In the genomic region with DNA sequence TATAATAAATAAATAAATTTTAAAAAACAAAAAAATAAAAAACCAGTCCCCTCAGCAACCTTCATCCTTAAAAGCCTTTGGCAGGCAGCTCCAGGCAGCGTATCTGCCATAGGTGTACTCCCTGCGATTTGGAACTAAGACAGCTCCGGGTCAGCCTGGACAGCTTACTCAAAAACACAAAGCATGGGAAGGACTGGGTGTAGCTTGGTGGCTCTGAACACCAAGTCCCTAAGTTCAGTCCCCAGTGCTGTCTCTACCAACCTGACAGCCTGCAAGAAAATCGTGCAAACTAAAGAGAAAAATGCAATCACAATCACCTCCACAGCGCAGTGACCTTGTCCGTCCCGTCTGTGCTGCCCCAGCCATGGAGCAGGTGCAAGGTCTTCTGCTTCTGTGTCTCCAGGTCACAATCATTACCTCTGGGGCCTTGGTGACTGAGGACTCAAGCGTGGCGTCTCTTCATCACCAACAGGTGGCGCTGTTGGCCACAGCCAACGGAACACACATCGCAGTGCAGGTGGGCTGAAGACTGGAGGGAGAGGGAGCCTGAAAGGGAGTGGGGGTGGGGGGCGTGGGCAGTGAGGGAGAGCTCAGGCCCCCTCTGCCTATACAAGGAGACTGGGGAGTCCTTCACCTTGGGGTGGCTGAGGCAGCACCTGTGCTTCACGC, we compare ENCODE assay signal across 9 mouse cellular contexts. TPM values are rescaled to one million over a fixed set of nuclear protein-coding genes. Genes with fewer than 3 reads are reported as not detected.
DNase-seq lines count a peak whose midpoint lies in the region; ATAC-seq and TF ChIP-seq lines count a peak whose summit lies in the region.
"Had no signal": no experiment of that assay in that cellular context is flagged by ENCODE, and none has a peak within 500 bp of the region (broad histone marks: within the 10 kb centered on the region; RNA-seq: fewer than 3 reads in every experiment).

No protein-coding gene starts in this region.

- no peak overlapping the region for H3K27ac ChIP-seq in left cerebral cortex, adult 2 months

- no peak overlapping the region for H3K4me3 ChIP-seq in left cerebral cortex, adult 2 months
- H3K4me3 ChIP-seq: megakaryocyte, embryonic 14.5 days had no signal

- intact Hi-C loops in left cerebral cortex, adult 2 months (cut with DNase I), result no loop called here

- TF ChIP-seq CTCF in left cerebral cortex, adult 2 months (IDR thresholded peaks at IDR 0.05), result peak; percentile 77

- no peak for ATAC-seq in CD4-positive, CD25-positive, alpha-beta regulatory T cell, adult 4 months

- DNase-seq in CD4-positive, CD25-positive, alpha-beta regulatory T cell, adult 2 months (ENCODE audit: low read depth, low spot score), result peak; percentile 91
- DNase-seq in left cerebral cortex, adult 2 months (ENCODE audit: extremely low spot score in 1 of 2, low spot score in 2 of 2), result peak; percentile 41 to 49
- no peak for DNase-seq in left cerebral cortex, adult 8-10 months (ENCODE audit: low spot score in 2 of 2)
- peak; percentile 46 for DNase-seq in cerebellum, adult 9-11 months
- DNase-seq in heart, postnatal 4 days, result peak; percentile 63
- DNase-seq in lung, postnatal 25 days (ENCODE audit: low spot score), result peak; percentile 51
- peak; percentile 44 for DNase-seq in spleen, adult 12 weeks (ENCODE audit: low spot score)

RNA-seq across cellular contexts. Expression of a gene that starts 3.4 kb away (rescaled TPM):
- 10 to 100 TPM; 30.3 to 34.6 TPM for polyA plus RNA-seq in CD4-positive, CD25-positive, alpha-beta regulatory T cell, adult 4 months (2017; shearing (Covaris generic))
- total RNA-seq in left cerebral cortex, adult 2 months (2021), result 1 to 10 TPM; 2.1 to 3.1 TPM
- total RNA-seq in left cerebral cortex, adult 8-10 months (2022), result 1 to 10 TPM; 2.8 to 5.5 (median 3.7) TPM
- 1 to 10 TPM; 2.8 to 3.3 TPM for total RNA-seq in heart, postnatal 4 days (2021)

RNA-seq across cellular contexts. Expression of a gene that starts 27.3 kb away (rescaled TPM):
- polyA plus RNA-seq in CD4-positive, CD25-positive, alpha-beta regulatory T cell, adult 4 months (2017; shearing (Covaris generic)), result 1 to 10 TPM; 2.9 to 5.5 TPM
- total RNA-seq in left cerebral cortex, adult 2 months (2021), result 100 to 1,000 TPM; 107 to 130 TPM
- 100 to 1,000 TPM in 3 of 4 experiments, 10 to 100 TPM in 1; 97.7 to 106 (median 102) TPM for total RNA-seq in left cerebral cortex, adult 8-10 months (2022)
- total RNA-seq in heart, postnatal 4 days (2021), result 10 to 100 TPM; 29.2 to 32.8 TPM

RNA-seq across cellular contexts. Expression of a gene that starts 28.3 kb away (rescaled TPM):
- polyA plus RNA-seq in CD4-positive, CD25-positive, alpha-beta regulatory T cell, adult 4 months (2017; shearing (Covaris generic)), result 1 to 10 TPM; 2.6 to 4.6 TPM
- total RNA-seq in left cerebral cortex, adult 2 months (2021), result 10 to 100 TPM; 28.8 to 29.2 TPM
- 10 to 100 TPM; 26.4 to 28.8 (median 27.1) TPM for total RNA-seq in left cerebral cortex, adult 8-10 months (2022)
- 10 to 100 TPM; 21.9 to 22.3 TPM for total RNA-seq in heart, postnatal 4 days (2021)

Comparison
In these comparisons a context has a peak if more than half of its experiments do, and no peak if none do; other contexts are left out.
1. DNase-seq: peak in CD4-positive, CD25-positive, alpha-beta regulatory T cell, adult 2 months (single experiment), left cerebral cortex, adult 2 months (2 of 2), cerebellum, adult 9-11 months (single experiment), heart, postnatal 4 days (single experiment), lung, postnatal 25 days (single experiment) and spleen, adult 12 weeks (single experiment); none in left cerebral cortex, adult 8-10 months (0 of 2).